Mouse (Mus musculus) neutrophil, adult 83 days (primary cell): ENCODE measurements around the gene Taf5l. TPM values are rescaled to one million over a fixed set of nuclear protein-coding genes. Genes with fewer than 3 reads are reported as not detected.

Experiments
- total RNA-seq, 2 experiments: library from RNA; stranded (reverse); gene quantifications; one replicate each; pipeline ENCODE4 v1.2.4; 2023

The Taf5l gene
- 10 to 100 TPM; 15.2 to 15.7 TPM for total RNA-seq

DNA sequence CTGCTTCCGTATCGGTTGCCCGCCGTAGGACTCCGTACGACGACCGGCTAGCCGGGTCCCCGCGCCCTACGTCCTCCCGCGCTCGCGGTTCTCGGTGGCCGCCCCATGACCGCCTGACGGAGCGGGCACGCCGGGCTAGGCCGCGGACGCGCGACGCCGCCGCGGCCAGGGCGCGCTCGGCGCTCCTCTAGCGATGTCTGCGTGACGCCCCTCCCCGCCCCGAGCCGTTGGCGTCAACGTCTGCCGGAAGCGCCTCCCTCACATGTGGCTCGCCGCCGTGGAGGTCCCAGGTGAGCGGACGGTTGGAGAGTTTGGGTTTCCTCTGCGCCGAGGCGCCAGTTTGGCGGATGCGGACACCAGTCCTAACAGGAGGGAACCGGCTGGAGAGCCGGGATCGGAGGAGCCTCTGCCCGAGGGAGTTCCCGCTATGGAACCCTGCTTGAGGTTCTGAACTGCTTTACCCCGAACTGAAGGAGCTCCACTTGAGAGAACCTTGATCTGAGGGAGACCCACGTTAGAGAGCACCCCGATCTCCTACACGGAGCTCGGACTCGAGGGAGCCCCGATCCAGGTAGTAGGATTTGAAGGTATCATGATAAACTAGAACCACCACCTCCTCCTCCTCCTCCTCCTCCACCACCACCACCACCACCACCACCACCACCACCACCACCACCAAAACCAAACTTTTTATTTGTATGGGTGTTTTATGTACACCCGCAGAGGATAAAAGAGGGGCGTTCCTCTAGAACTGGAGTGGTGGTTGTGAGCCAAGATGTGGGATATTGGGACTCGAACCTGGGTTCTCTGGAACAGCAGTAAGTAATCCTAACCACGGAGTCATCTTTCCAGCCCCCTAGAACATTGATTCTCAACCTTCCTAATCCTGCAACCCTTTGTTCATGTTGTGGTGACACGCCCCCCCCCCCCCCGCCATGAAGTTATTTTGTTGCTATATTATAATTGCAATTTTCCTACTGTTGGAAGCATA is at the start of gene Taf5l, which contains the start of gene Urb2:
Gene Taf5l, minus strand, starts transcription at position 161 of the 991 bp plus-strand sequence.
Gene Urb2, plus strand, starts transcription at position 272 of the 991 bp plus-strand sequence.

DNA sequence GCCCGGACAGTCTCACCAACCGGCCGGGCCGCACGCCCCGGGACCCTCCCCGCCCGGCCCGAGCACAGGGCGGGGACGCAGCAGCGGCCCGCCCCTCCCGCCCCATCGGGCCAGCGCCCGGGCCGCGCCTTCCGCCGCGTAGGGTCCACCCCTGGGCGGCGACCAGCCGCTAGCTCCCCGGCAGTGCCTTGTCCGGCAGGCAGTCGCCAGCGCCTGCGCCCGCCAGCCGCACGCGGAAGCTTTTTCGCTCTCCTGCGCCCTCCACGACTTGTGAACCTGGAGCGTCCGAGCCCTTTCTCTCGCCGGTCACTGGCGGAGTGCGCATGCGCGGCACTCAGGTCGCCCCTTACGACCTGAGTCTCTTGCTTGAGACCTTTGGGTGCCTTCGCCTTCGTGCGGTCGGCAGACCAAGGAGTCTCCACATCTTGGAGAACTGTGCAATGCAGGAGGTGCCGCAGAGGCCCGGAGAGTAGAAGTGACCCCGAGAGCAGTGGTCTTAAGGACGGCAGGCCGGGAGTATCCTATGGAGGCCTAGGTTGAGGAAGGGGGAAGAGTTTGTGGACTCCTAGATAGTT is 38.3 kb downstream of the Taf5l start, which contains the start of gene Abcb10:
Gene Abcb10, minus strand, starts transcription at position 297 of the 575 bp plus-strand sequence.

DNA sequence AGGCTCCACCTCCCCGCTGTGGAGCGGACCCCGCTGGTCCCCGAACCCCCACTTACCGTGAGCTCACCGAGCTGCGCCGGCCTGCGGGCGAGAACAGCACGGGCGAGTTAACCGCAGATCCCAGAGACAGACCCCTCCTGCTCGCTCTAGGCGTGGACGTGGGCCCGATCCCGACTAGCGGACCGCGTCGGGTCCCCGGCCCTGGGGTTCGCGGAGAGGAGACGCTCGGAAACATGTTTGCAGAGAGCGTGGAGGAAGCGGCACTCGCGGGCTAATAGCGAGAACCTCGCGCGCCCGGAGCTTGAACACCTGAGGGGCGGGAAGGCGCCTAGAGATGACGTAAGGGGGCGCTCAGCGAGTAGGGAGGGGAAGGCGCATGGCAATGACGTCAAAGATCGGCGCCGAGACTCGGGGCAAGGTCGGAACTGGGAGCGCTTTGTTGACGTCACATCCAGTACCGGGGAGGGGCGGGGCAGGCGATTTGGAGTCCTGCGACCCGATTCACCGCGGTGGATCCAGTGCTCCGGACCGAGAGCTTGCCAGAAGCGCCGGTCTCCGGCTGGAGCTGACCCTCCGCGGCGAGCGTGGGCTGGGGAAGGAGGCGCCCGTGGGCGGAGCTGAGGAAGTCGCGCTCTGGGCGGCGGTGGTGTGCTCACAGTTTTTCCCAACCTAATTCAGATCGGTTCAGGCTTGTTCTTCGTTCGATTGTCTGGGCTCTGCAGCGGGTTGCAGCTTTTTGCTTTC is 72.1 kb downstream of the Taf5l start, which contains the start of gene Nup133:
Gene Nup133, minus strand, starts transcription at position 324 of the 744 bp plus-strand sequence.

Other genes starting within 250 kb of the Taf5l start
- under 1 TPM; 0.64 to 0.96 TPM for gene Rab4a, start 215.4 kb downstream of the Taf5l start, total RNA-seq
- 1 to 10 TPM; 5.4 to 5.7 TPM for gene Ccsap, start 161.2 kb downstream of the Taf5l start, total RNA-seq
- gene Acta1, start 126.6 kb downstream of the Taf5l start, total RNA-seq: 1 to 10 TPM; 2.0 to 4.7 TPM
- 10 to 100 TPM; 16.8 to 17.0 TPM for gene Nup133, start 72.1 kb downstream of the Taf5l start, total RNA-seq
- gene Abcb10, start 38.3 kb downstream of the Taf5l start, total RNA-seq: 10 to 100 TPM; 20.5 to 27.7 TPM
- 1 to 10 TPM; 6.1 to 7.0 TPM for gene Urb2, start 111 bp upstream of the Taf5l start, total RNA-seq
- 10 to 100 TPM; 10.5 to 16.6 TPM for gene Galnt2, start 210.0 kb upstream of the Taf5l start, total RNA-seq